Mouse (Mus musculus) heart, postnatal 14 days (tissue): ENCODE measurements around the gene Il1rapl1. TPM values are rescaled to one million over a fixed set of nuclear protein-coding genes. Genes with fewer than 3 reads are reported as not detected.

ENCODE experiments used
- DNase-seq, 2 experiments: peaks; one replicate each; pipeline ENCODE4 v3.0.0; 2021 to 2022
- intact Hi-C: fragments of 180-260 bp; cut with DNase I; formaldehyde crosslinking; loops from one replicate; pipeline ENCODE4 v1.15.1; 2025
- long read RNA-seq, 2 experiments: library from polyadenylated mRNA; stranded (forward); transcript quantifications; one replicate each; pipeline ENCODE4 v2.0.0; 2021
- total RNA-seq, 2 experiments: library from RNA; stranded (reverse); gene quantifications; 2 replicates each; pipeline ENCODE4 v1.2.3; 2021

Gene Il1rapl1
- total RNA-seq, result under 1 TPM; 0.02 to 0.10 TPM
- long read RNA-seq, experiment 1, result 0 reads
- long read RNA-seq, experiment 2, result 0 reads

- DNase-seq, result no peak
- intact Hi-C loops, result no loop called here
Observed at GRCm38 (mm10) chrX:88115609-88116073, at the start of gene Il1rapl1. TSS of gene Il1rapl1 (minus strand) at chrX:88115645.

DNA sequence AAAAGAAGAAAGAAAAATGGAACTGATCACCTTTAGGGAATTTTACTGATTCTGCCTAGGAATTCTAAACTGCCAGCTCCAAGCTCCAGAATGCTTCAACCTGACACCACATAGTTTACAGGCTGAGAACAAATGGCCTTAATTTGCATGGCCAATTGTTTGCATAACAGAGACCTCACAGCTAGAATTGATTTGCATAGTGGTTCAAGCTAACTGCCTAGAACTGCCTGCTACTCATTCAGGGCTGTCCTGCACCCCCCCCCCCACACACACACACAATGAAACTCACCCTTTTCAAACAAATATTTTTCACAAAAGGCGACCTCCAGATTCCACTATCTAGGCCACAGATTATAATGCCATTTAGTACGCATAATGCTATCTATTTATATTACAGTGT lies 42.6 kb upstream of the Il1rapl1 start:
- intact Hi-C loops, result no loop called here
- DNase-seq, result no peak

DNA sequence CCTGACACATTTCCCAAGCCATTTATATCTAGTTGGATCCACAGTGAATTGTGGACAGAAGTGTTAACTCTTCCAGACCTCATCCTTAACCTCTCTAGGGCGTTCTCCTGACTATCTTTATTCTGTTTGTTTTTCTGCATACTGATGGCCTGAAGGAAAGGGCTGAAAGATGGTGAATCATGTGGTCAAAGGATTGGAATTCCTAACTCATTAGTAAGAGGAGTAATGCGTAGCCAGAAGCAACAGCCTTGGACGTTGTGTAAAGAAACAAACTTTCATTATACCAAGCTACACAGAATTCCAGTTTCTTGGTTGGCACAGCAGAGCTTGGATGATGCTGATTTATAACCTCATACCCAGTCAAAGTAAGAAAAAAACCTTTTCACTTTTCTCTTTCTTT lies 10.2 kb upstream of the Il1rapl1 start:
- DNase-seq, result no peak
- intact Hi-C loops, result no loop called here

DNA sequence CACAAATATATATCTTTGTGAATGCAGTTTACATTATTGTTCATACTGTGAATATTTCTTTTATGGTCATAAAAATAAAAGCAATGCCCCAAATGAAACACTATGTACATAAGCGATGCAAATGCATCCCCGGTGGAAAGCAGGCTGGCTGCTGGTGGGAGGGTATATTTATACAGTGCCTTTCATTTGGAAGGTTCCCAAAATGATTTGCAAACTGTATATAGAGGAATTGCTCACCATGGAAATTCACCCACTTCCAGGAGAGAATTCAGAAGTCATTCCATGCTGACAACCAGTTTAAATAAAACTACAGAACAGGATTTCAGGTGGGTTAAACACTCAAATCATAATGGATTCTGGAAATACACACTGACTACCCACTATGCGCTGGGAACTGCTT lies 4.6 kb upstream of the Il1rapl1 start:
- no peak for DNase-seq
- intact Hi-C loops, result no loop called here

GRCm38 (mm10) chrX:88117858-88118257 lies 2.4 kb upstream of the Il1rapl1 start:
- no peak for DNase-seq
- intact Hi-C loops, result no loop called here

- intact Hi-C loops, result no loop called here
- DNase-seq, result no peak
Observed at GRCm38 (mm10) chrX:88116326-88116725, 881 bp upstream of the Il1rapl1 start.

DNA sequence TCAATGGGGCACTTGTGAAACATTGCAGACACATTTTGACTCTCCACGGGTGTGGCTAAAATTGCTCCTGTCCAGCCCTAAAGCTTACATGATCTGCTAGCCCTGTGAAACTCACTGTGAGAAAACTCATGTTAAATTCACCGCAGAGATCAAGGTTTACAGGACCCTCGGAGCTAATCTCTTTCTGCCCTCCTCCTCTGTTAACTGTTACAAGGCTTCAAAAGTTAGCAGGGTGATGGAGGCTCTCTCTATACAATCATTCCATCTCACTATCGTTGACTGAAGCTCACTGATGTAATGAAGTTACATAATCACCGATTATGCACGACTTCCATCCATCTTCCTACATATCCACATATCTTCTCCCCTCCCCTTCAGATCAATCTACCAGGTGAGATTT lies 1.9 kb downstream of the Il1rapl1 start:
- intact Hi-C loops, result no loop called here
- no peak for DNase-seq

DNA sequence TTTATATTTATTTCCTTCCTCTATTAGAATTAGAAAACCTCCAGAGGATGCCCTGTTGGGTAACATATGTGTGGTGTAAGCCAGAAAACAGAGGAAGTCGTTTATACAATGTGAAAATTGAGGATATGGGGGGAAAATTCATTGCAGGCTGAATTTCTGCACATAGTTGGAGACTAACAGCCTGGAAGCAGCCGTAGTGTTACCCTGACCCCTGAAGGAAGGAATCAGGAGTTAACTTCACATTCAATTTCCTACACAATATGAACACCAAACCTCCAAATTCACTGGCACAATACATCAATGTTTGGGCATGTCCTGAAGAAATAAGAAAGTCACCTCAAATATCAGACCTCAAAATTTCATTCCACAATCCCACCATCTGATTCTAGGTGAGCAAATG lies 3.2 kb downstream of the Il1rapl1 start:
- intact Hi-C loops, result no loop called here

GRCm38 (mm10) chrX:88109733-88110132 lies 5.7 kb downstream of the Il1rapl1 start:
- intact Hi-C loops, result no loop called here
- no peak for DNase-seq

More for the DNA sequence above, 3.2 kb downstream of the Il1rapl1 start:
- DNase-seq, result no peak

DNA sequence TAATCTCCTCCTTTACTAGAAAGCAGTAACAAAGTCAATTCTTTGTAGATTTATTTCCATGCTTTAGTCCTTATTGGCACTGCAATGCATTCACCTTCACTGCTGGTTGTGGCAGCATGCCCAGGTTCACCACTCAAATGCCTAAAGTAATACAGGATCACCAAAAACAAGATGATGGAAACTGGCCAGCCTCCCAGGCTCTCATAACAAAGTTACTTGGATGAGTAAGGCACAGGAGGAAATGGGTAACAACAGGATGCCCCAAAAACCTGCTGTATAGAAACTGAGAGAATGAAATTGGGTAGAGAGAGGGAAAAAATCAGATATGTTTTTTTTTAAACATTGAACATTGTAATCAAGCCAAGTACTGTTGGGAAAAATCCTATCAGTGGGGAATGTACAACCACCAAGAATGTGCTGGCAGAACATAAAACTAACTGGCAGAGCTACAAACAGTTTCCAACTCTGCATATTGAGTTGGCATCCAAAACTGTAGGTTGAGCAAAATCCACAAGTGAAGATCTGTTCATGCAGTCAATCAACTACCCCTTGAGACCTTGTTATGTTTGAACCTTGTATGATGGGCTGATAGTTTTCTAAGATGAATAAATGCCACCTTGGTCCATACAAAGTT lies 21.4 kb downstream of the Il1rapl1 start:
- DNase-seq, result no peak
- intact Hi-C loops, result no loop called here

GRCm38 (mm10) chrX:88089873-88090272 lies 25.6 kb downstream of the Il1rapl1 start:
- DNase-seq, result no peak
- intact Hi-C loops, result no loop called here

GRCm38 (mm10) chrX:88072741-88073419 lies 42.6 kb downstream of the Il1rapl1 start:
- intact Hi-C loops, result no loop called here
- DNase-seq, result no peak

DNA sequence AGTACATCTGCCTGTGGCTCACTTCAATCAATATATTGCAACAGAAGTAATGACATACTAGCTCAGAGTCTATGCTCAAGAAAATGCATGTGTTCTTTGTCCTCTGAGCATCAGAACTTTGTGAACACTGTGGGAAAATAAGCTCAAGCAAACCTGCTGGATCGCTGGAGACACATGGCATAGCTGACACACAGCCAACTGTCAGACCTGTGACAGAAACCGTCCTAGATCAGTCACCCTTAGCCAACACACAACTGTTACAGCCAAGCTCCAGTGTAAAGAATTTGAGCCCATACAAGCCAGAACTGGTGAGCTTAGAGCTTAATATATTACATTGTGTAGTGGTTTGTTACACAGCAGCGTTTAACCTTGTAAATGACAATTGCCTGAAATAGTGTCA lies 45.1 kb downstream of the Il1rapl1 start:
- intact Hi-C loops, result no loop called here
- no peak for DNase-seq

DNA sequence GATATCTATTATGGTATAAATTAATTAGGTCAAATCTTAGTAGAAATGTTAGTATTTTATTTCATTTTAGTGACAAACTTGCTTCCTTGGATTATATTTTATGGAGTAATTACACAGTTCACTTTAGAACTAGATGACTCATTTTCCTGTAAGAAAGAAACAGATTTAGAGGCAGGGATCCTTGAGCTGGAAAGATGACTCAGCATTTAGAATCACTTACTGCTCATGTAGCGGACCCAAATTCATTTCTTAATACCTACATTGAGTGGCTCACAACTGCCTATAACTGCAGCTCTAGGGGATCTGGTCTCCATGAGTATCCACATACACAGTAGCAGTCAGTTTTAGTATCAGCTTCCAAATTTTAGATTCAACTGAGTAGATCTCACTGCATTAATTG lies 71.9 kb downstream of the Il1rapl1 start:
- DNase-seq, result no peak
- intact Hi-C loops, result no loop called here

- DNase-seq, result no peak
- intact Hi-C loops, result no loop called here
Observed at GRCm38 (mm10) chrX:88038984-88039383, 76.5 kb downstream of the Il1rapl1 start.

- DNase-seq, result no peak
- intact Hi-C loops, result no loop called here
Observed at GRCm38 (mm10) chrX:87897172-87897571, 218.3 kb downstream of the Il1rapl1 start.

DNA sequence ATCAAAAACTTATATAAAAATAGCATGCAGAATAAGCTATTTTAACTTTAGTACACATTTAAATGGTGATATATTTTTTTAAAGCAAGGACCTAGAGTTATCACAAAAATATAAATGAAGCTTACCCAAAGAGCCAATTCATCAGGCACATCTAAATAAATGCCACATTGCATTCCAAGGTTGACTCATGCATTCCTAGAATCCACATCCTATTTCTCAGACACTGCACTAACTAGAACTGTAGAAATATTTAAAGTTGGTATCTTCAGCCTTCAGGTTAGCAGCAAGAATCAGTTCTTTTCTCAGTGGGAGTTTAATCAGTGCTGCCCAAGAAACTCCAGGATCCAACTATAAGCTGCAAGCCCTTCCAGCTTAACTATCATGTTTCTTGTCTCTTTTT lies 223.5 kb downstream of the Il1rapl1 start:
- intact Hi-C loops, result no loop called here

DNA sequence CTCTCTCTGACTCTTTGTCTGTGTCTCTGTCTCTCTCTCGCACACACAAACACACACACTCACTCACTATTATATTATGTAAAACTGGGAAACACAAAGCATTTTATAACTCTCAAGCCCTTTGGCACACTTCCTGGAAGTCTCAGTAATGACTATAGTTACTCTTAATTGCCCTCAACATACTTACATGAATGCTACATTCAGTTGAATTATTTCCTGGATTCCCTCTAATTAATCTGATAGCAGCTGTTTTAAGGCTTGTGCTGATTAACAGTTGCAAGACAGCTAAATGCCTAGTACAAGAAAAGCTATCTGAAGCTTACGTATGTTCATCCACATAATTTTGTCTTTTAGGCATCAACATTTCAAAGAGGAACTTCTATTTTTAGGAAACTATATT lies 261.3 kb downstream of the Il1rapl1 start:
- intact Hi-C loops, result no loop called here
- no peak for DNase-seq

More for the DNA sequence above, 223.5 kb downstream of the Il1rapl1 start:
- DNase-seq, result no peak

GRCm38 (mm10) chrX:87813884-87814283 lies 301.6 kb downstream of the Il1rapl1 start:
- DNase-seq, result no peak
- intact Hi-C loops, result no loop called here

DNA sequence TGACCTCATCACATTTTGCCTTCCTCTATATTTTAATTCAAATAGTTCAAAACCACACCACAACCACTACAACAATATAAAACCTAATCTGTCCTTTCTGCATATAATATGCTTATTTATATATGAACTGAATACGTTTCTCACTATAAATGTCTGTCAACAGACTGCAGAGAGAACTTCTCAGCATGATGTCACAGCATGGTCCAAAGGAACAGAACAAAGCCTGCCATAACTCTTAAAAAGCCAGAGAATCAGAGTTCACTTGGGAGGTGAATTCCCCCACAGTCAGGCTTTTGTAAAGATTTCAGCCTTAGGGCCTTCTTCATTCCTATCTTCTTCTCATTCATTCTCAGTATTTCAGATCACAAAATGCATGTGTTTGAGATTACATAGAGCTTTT lies 307.7 kb downstream of the Il1rapl1 start:
- DNase-seq, result no peak
- intact Hi-C loops, result no loop called here

- intact Hi-C loops, result no loop called here
- DNase-seq, result no peak
Observed at GRCm38 (mm10) chrX:87793011-87793410, 322.4 kb downstream of the Il1rapl1 start.

- intact Hi-C loops, result no loop called here
- DNase-seq, result no peak
Observed at GRCm38 (mm10) chrX:87710589-87710988, 404.9 kb downstream of the Il1rapl1 start.
